Mouse (Mus musculus) cortical plate, adult 2 months (tissue): ENCODE measurements around the gene Mtx1. TPM values are rescaled to one million over a fixed set of nuclear protein-coding genes. Genes with fewer than 3 reads are reported as not detected.
A peak's percentile ranks its signal among the peaks of the same experiment; 100 is the strongest.

ENCODE experiments used
- H3K27ac ChIP-seq: fragments of 200-500 bp; 2 replicates; pipeline ENCODE4 v1.5.1; 2012; ENCODE audit warnings: low read length, control low read depth, inconsistent platforms; ENCODE audit not compliant: insufficient read depth
- H3K4me1 ChIP-seq: fragments of 200-500 bp; 2 replicates; pipeline ENCODE4 v1.6.1; 2011; ENCODE audit warnings: low read length; ENCODE audit not compliant: control insufficient read depth, insufficient read depth
- H3K4me3 ChIP-seq: fragments of 200-500 bp; 2 replicates; pipeline ENCODE4 v1.5.1; 2011; ENCODE audit warnings: mild to moderate bottlenecking, low read length, control low read depth; ENCODE audit not compliant: insufficient read depth
- CTCF ChIP-seq: fragments of 200-500 bp; IDR thresholded peaks from 2 replicates; pipeline ENCODE4 v1.5.1; 2011; ENCODE audit warnings: mild to moderate bottlenecking, control low read depth, low read length; ENCODE audit not compliant: insufficient read depth; ENCODE audit errors: extremely low read depth
- POLR2A ChIP-seq: fragments of 200-500 bp; IDR thresholded peaks from 2 replicates; pipeline ENCODE4 v1.6.1; 2011; ENCODE audit warnings: mild to moderate bottlenecking, low read length, control low read depth; ENCODE audit not compliant: insufficient read depth; ENCODE audit errors: extremely low read depth
- polyA plus RNA-seq: library from polyadenylated mRNA; depleted of rRNA; stranded (reverse); fragments of >200 nt; gene quantifications from 2 replicates; pipeline ENCODE4 v1.2.3, GENCODE M21; 2012

Mtx1 gene
- polyA plus RNA-seq, 1 experiment = 132 TPM

DNA sequence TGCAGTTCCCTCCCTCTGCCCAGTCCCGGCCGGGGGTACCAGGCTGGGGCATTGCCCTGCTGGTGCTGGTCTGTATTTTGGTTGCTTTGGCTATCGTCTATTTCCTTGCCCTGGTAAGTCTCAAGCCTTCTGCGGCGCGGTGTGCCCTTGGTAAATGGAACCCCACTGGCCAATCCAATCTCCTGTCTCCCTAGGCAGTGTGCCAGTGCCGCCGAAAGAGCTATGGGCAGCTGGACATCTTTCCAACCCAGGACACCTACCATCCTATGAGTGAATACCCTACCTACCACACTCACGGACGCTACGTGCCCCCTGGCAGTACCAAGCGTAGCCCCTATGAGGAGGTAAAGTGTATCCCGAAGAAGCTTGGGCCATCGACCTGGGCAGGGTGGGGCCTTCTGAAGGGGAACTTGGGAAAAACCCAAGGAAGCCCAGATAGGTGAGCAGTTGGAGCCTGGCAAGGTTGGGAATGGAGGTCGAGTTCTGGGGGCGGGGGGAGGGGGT, 4.9 kb upstream of the Mtx1 start:
- TF ChIP-seq CTCF (no peak), POLR2A (no peak)
- Histone ChIP-seq H3K4me1 (no peaks in the 10 kb centered on the region), H3K4me3 (no peak overlapping the region)

DNA sequence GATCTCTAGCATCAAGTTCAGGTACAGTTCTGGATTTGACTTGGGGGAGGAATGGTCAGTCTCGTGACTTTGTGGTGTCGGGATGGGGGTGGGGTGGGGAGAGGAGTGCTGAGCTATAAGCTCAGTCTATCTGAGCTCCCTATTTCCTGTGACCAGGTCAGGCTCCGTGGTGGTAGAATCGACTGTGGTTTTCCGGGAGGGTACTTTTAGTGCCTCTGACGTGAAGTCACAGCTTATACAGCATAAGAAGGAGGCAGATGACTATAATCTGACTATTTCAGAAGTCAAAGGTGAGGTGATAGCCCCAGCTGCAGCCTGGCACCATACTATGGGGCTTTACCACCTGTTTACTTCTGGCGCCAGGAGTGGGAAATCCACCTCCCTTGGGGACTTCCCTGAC, 4.5 kb upstream of the Mtx1 start:
- no peaks in the 10 kb centered on the region for H3K4me1 ChIP-seq
- no peak for TF ChIP-seq POLR2A
- no peak for TF ChIP-seq CTCF
- H3K27ac ChIP-seq = no peak overlapping the region
- no peak overlapping the region for H3K4me3 ChIP-seq

More for the DNA sequence above, 4.9 kb upstream of the Mtx1 start:
- no peak overlapping the region for H3K27ac ChIP-seq

DNA sequence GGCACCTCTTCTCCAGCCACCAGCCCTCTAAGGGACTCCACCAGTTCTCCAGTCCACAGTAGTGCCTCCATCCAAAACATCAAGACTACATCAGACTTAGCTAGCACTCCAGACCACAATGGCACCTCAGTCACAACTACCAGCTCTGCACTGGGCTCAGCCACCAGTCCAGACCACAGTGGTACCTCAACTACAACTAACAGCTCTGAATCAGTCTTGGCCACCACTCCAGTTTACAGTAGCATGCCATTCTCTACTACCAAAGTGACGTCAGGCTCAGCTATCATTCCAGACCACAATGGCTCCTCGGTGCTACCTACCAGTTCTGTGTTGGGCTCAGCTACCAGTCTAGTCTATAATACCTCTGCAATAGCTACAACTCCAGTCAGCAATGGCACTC, 3.7 kb upstream of the Mtx1 start:
- Histone ChIP-seq H3K27ac (no peak overlapping the region), H3K4me3 (no peak overlapping the region), H3K4me1 (no peaks in the 10 kb centered on the region)
- TF ChIP-seq CTCF = no peak

DNA sequence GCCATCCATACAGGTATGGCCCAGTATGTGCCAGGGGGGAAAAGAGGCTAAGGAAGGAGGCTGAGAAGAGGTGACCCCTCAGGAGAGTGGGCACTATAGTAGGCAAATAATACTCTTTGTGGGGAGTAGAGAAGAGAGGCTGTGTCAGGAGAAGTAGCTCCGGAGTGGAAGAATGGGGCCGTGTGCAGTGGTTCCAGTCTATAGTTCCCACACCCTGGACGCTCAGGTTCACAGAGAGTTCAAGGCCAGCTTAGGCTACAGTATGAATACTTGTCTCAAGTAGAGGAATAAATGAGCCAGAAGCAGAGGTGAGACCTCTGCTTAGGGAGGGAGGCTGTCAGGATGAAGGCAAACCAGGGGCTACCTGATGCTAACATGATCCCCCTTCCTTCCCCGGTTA, 2.4 kb upstream of the Mtx1 start:
- TF ChIP-seq CTCF (no peak), POLR2A (no peak)
- no peaks in the 10 kb centered on the region for H3K4me1 ChIP-seq

DNA sequence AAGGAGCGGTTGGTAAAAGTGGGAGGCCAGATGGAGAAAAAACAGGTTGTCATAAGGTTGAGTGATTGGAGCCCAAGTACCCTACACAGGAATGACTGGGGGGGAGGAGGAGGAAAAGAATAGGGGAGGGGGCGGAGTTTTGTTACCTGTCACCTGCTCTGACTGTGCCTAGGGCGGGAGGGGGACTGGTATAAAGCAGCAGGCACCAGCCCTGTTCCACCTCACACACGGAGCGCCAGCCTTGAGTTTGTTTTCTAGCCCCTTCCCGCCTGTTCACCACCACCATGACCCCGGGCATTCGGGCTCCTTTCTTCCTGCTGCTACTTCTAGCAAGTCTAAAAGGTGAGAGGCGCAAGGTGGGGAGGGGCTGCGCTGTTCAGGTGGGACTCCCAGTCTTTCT, 1.9 kb upstream of the Mtx1 start, which contains the start of gene Muc1:
Gene Muc1, plus strand, starts transcription at position 222 of the 400 bp plus-strand sequence.
- TF ChIP-seq POLR2A (no peak), CTCF (no peak)
- Histone ChIP-seq H3K4me1 (peaks cover 1% of the 10 kb centered on the region; the same call in 1 of the 2 replicates), H3K4me3 (peak within 1 kb of the TSS; percentile 13), H3K27ac (no peak within 1 kb of the TSS; the same call in 1 of the 2 replicates)

More for the DNA sequence above, 2.4 kb upstream of the Mtx1 start:
- no peak overlapping the region for H3K27ac ChIP-seq
- no peak overlapping the region for H3K4me3 ChIP-seq

DNA sequence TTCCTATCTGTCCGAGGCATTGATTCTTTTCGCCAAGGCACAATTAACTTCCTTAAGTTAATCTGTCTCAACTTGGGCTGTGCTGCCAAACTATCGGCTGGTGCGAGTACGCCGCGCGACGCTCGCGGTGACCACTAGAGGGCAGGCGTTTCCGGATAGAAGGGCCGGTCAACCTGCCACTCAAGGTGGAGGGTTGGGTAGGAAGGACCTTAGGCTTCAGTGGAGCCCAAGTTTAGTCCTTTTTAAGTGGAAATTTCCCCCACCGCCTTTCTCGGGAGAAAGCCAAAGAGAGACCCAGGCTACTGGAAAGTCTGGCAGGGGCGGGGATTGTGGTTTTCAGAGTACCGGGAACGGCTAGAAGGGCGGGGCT, 1.3 kb upstream of the Mtx1 start:
- H3K27ac ChIP-seq = no peak overlapping the region
- TF ChIP-seq POLR2A (no peak), CTCF (peak; percentile 81)
- peaks cover 1% of the 10 kb centered on the region; the same call in 1 of the 2 replicates for H3K4me1 ChIP-seq
- H3K4me3 ChIP-seq = peak overlapping the region; percentile 13

DNA sequence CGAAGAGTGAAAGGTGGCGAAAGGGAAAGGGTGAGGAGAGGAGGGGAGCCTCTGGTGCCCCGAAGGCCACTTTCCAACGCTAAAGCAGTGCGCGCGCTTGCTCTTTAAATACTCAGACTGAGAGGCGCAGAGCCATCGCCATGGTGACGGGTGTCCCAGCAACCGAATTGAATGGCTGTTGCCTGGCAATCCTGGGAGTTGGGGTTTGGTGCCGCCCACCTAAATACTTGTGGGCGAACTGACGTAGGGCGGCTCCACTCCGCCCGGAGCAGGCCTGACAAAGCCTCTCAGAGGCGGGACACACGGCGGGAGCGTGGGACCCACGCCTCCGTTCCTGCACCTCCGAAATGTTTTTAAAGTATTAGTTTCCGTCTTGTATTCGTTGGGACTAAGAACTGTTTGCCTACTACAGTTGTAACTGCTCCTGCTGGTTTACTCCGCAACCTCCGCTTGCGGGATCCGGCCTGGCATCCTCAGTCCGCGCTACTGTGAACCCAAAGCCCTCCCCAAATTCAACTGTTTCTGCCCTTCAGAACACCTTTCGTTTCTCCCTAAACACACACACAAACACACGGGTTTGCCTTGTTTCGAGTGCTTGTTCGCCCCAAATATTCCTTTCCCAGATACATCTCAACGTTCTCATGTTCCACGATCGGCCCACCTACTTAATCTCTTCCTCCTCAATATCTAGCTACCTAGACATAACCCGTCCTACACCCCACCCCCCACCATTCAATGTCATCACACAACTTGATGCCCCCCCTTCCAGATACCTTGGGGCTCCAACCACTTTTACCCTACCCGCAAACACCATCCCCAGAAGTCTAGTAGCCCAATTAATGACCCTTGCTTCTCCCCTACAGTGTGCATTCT, 655 bp upstream of the Mtx1 start:
- TF ChIP-seq CTCF (no peak), POLR2A (peak; percentile 80)
- Histone ChIP-seq H3K27ac (peak overlapping the region; percentile 11; the same call in 1 of the 2 replicates), H3K4me3 (peak overlapping the region; percentile 16)

DNA sequence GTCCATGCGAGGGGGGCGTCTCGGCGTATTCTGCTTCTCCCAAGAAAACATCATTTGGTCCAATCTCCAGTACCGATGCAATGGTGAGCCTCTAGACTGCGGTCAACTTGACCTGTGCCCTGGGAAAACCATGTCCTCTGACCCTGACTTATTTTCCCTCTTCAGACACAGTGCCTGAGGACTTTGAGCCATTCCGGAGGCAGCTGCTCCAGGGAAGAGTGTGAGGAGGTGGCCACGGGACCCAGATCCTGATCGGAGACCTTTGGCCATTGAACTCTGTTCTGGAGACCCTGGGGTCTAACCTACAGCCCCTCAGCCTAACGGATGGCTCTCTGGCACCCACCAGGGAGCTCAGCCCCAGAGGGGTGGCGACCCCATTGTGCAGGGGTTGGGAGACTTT, 527 bp downstream of the Mtx1 start:
- TF ChIP-seq POLR2A (no peak), CTCF (no peak)
- H3K4me3 ChIP-seq = peak overlapping the region; percentile 16
- H3K27ac ChIP-seq = peak overlapping the region; percentile 84
- H3K4me1 ChIP-seq = peaks cover 1% of the 10 kb centered on the region; the same call in 1 of the 2 replicates

More for the DNA sequence above, 655 bp upstream of the Mtx1 start:
- H3K4me1 ChIP-seq = peaks cover 1% of the 10 kb centered on the region; the same call in 1 of the 2 replicates

DNA sequence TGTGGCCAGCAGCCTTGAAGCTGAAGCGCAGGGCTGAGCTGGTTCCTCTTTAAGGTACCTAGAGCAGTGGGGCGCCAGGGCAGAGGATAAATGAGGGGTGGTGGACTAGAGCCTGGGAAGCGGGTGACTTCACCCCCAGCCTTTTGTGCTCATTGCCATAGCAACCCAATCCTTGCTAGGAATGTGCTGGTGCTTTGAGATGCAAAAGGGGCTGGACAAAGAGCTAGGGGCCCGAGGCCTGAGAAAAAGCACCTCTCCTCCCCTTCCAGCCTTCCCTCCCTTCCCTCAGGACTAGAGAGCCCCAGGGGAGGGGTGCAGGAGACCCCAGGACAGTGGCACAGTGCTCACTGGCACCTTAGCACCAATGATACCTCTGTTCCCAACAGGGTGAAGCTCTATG, 970 bp downstream of the Mtx1 start:
- peak overlapping the region; percentile 16 for H3K4me3 ChIP-seq
- H3K4me1 ChIP-seq = peaks cover 1% of the 10 kb centered on the region; the same call in 1 of the 2 replicates
- peak overlapping the region; percentile 84 for H3K27ac ChIP-seq
- TF ChIP-seq CTCF (no peak), POLR2A (0 out of 2 replicates have a peak, but pooled peaks have one; percentile 27)

DNA sequence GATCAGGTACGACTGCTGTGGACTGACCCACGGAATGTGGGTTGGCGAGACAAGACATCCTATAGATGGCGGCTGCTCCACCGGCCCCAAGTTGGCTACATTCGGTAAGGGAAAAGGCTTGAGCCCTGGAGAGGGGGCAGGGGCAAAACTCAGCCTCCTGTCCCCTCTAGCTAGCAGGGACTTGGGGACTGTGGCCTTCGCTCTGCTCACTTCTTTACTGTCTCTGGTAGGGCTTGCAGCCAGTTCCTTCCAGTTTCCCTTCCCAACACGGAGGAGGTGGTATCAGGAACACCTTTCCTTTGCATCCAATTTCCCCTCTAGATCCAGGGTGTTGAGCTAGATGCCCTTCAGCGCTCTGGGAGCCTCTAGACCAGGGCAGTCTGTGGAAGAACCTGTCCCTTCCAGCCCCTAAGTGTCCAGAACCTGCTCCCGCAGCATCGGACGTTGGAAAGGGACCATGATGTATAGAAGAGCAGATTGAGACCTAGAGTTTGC, 1.5 kb downstream of the Mtx1 start:
- peak overlapping the region; percentile 16 for H3K4me3 ChIP-seq
- peak overlapping the region; percentile 24; the same call in 1 of the 2 replicates for H3K27ac ChIP-seq
- TF ChIP-seq CTCF = no peak
- TF ChIP-seq POLR2A = no peak
- H3K4me1 ChIP-seq = peaks cover 1% of the 10 kb centered on the region; the same call in 1 of the 2 replicates
